Mouse (Mus musculus) E14TG2a.4 (cell line): ENCODE results near the gene Cenpj.

Experiments
- CTCF ChIP-seq: conservative IDR thresholded peaks from 2 replicates; pipeline ENCODE4 v1.5.1; 2014; ENCODE audit warnings: low read length
- NANOG ChIP-seq: IDR thresholded peaks from 2 replicates; pipeline ENCODE4 v1.6.1; 2014; ENCODE audit warnings: borderline replicate concordance, low read length, mixed read lengths
- POU5F1 ChIP-seq: IDR thresholded peaks from 2 replicates; pipeline ENCODE4 v1.6.1; 2014; ENCODE audit warnings: low read length, borderline replicate concordance

- no peak for TF ChIP-seq CTCF
- TF ChIP-seq NANOG: no peak
- TF ChIP-seq POU5F1: no peak
These were observed 21.9 kb downstream of the Cenpj start for GRCm38 (mm10) chr14:56553331-56553730.
